ENCODE assay signal across 27 mouse cellular contexts in genomic region chr11:31392340-31392739, GRCm38 (mm10).
"Had no signal": no experiment of that assay in that cellular context is flagged by ENCODE, and none has a peak within 500 bp of the region (broad histone marks: within the 10 kb centered on the region; RNA-seq: fewer than 3 reads in every experiment).

No protein-coding gene starts in this region.

- H3K4me3 ChIP-seq: gastrocnemius, adult 2 months; heart, embryonic 10.5 days; heart, embryonic 13.5 days; heart, embryonic 15.5 days; hindbrain, embryonic 12.5 days; intestine, embryonic 15.5 days; layer of hippocampus, adult 2 months; left cerebral cortex, adult 2 months; limb, embryonic 10.5 days; limb, embryonic 12.5 days; liver, embryonic 13.5 days; liver, embryonic 15.5 days had no signal

- H3K27ac ChIP-seq: gastrocnemius, adult 2 months; heart, embryonic 10.5 days; heart, embryonic 13.5 days; heart, embryonic 15.5 days; hindbrain, embryonic 12.5 days; hindbrain, embryonic 14.5 days; intestine, embryonic 15.5 days; layer of hippocampus, adult 2 months; left cerebral cortex, adult 2 months; limb, embryonic 10.5 days; limb, embryonic 12.5 days; liver, embryonic 13.5 days; liver, embryonic 15.5 days had no signal

- ATAC-seq: hindbrain, embryonic 16.5 days; inflammation-experienced regulatory T-cells, adult 6 months; intestine, embryonic 15.5 days; intestine, postnatal 0 days had no signal

- H3K27me3 ChIP-seq: heart, embryonic 13.5 days; heart, embryonic 15.5 days; hindbrain, embryonic 12.5 days; intestine, embryonic 15.5 days; limb, embryonic 12.5 days; liver, embryonic 13.5 days; liver, embryonic 15.5 days had no signal

- H3K4me1 ChIP-seq: heart, embryonic 10.5 days; heart, embryonic 13.5 days; heart, embryonic 15.5 days; hindbrain, embryonic 12.5 days; intestine, embryonic 15.5 days; limb, embryonic 10.5 days; limb, embryonic 12.5 days; liver, embryonic 13.5 days; liver, embryonic 15.5 days had no signal

- H3K9me3 ChIP-seq: heart, embryonic 10.5 days; heart, embryonic 13.5 days; heart, embryonic 15.5 days; hindbrain, embryonic 12.5 days; intestine, embryonic 15.5 days; limb, embryonic 10.5 days; limb, embryonic 12.5 days; liver, embryonic 13.5 days; liver, embryonic 15.5 days had no signal

- H3K4me2 ChIP-seq: heart, embryonic 13.5 days; heart, embryonic 15.5 days; hindbrain, embryonic 12.5 days; hindbrain, embryonic 14.5 days; intestine, embryonic 15.5 days; limb, embryonic 12.5 days; liver, embryonic 11.5 days; liver, embryonic 13.5 days; liver, embryonic 15.5 days had no signal

- DNase-seq: gastrocnemius, adult 2 months; gastrocnemius, postnatal 10 days; gastrocnemius, postnatal 25 days; heart, adult 18-20 months; heart, postnatal 14 days; heart, postnatal 36 days; kidney, adult 18-20 months; kidney, adult 8-10 months; kidney, postnatal 25 days; kidney, postnatal 4 days; liver; liver, embryonic 13.5 days had no signal

- H3K9ac ChIP-seq: heart, embryonic 13.5 days; heart, embryonic 15.5 days; hindbrain, embryonic 12.5 days; hindbrain, embryonic 14.5 days; intestine, embryonic 15.5 days; limb, embryonic 12.5 days; liver, embryonic 13.5 days; liver, embryonic 15.5 days had no signal

- H3K36me3 ChIP-seq: heart, embryonic 10.5 days; heart, embryonic 13.5 days; heart, embryonic 15.5 days; hindbrain, embryonic 12.5 days; intestine, embryonic 15.5 days; limb, embryonic 10.5 days; limb, embryonic 12.5 days; liver, embryonic 13.5 days; liver, embryonic 15.5 days had no signal
